Mouse (Mus musculus) right cerebral cortex, postnatal 36 days (tissue): ENCODE measurements around the gene Slfn1.
"Not testable (repeated sequence)": the region's sequence is repeated elsewhere in the genome, so short reads cannot be mapped to it uniquely, and the experiment has no call there.

Source experiments
- DNase-seq, 2 experiments: peaks; one replicate each; pipeline ENCODE4 v3.0.0; 2022; ENCODE audit warnings: low spot score in 2 of 2, mixed read lengths in 1 of 2

The Slfn1 gene

GRCm38 (mm10) chr11:83116597-83117227 lies at the start of gene Slfn1:
TSS of gene Slfn1 (plus strand) at chr11:83116849.
- no peak for DNase-seq

GRCm38 (mm10) chr11:83067982-83068694 lies 48.5 kb upstream of the Slfn1 start:
- DNase-seq, result no peak

DNA sequence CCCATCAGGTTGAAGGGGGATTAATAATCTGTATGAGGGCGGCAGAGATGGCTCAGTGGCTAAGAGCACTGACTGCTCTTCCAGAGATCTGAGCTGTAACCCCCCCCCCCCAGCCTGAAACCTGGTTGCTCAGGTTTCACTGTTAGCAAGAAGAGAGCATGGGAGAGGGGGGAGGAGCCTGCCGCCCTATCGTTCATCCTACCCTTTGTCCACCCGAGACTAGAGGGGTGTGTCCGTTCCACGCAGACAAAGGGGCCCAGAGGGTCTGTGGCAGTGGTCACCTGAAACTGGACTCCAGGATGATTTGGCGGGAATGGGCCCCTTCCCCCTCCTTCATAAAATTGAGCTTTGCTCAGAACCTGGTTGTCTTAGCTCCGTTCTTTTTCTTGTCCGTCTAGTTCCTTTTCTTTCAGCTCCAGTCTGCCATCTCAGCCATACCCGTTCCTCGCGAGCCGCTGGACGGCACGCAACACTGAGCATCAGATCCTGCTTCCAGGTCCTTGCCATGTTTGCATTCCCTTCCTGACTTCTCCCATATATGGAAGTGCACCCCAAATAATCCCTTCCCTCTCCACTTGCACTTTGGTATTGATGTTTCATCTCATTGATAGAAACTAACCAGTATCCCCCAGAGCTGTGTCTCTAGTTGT lies 46.2 kb upstream of the Slfn1 start:
- DNase-seq, result no peak

DNA sequence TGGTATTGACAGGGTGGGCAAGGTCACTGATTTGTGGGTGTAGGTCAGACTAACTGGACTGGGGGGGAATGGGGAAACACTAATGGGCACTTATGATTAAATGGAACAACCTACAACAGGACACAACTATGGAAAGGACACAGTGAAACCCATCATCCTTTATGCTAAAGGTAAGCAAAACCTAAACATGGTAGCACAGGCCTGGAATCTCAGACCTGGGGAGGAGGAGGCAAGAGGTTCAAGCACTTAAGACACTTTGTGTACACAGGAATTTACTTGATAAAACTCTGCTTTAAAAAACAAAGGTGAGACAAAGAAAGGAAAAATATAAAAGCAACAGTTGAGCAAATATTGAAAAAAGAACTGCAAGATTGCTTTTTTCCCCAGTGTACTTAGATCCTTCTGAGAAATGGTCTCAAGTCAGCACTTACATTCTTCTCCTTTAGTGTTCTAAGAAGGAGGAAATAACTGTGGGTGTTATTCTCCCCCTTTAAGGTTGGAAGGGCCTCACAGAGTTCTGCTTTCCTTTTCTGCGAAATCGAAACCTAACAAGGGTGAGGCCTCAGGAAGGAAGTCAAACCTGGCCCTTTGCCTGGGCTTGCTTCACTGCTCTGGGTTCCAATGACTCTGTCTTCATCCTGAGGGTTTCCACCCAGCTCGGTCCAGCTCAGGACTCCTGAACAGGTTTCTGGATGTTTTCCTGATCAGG lies 38.8 kb upstream of the Slfn1 start:
- DNase-seq, result no peak

DNA sequence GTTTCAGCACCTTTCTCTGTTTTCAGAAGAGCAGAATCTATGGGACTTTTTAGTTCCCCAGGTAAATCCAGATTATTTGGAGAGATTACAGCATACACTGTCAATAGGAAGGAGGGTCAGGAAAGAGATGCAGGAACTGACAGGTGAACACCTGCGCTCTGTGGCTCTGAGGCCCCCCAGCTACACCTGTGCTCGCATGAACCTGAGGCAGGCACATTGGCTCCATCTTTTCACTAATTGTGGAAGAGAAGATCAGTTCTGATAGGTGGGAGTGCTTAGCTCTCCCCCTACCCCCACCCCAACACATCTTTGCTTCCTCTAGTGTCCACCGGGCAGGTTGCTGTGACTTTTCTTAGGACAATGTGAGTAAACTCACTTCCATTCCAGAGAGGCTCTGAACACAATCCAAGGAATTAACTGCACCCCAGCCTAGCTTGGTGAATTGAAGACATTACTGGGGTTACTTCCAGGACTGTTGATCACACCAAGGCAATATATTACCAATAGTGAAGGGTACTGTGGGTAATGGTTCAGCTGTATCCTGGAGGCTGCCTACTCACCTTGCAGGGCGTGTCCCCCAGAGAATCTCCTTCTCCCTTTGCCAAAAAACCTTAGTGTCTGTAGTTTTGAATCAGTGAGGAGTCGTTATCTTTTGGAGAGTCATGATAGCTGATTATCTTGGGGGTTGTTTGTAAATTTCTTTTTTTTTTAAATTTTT lies 38.1 kb upstream of the Slfn1 start:
- no peak for DNase-seq

- no peak for DNase-seq
Measured at GRCm38 (mm10) chr11:83079487-83080199, 37.0 kb upstream of the Slfn1 start.

GRCm38 (mm10) chr11:83082741-83083473 lies 33.7 kb upstream of the Slfn1 start:
- no peak for DNase-seq

DNA sequence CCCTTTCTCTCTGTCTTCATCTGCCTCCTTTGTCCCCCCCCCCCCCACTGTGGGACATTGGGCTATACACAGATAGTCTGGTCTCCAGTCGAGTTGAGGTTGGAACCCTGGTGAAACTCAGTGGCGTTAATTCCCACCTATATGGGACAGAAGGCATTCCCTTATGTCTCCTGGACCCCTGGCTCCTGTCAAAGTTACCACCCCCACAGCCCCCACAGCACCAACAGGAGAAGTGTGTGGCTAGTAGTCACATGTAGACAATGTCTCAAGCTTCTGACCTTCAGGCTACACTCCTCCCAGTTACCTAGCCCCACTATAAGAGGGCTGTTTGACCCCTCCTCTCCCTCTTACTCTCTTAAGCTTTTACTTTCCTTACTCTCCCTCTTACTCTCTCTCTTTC lies 32.5 kb upstream of the Slfn1 start:
- no peak for DNase-seq

GRCm38 (mm10) chr11:83084761-83085160 lies 31.9 kb upstream of the Slfn1 start:
- DNase-seq, result no peak

DNA sequence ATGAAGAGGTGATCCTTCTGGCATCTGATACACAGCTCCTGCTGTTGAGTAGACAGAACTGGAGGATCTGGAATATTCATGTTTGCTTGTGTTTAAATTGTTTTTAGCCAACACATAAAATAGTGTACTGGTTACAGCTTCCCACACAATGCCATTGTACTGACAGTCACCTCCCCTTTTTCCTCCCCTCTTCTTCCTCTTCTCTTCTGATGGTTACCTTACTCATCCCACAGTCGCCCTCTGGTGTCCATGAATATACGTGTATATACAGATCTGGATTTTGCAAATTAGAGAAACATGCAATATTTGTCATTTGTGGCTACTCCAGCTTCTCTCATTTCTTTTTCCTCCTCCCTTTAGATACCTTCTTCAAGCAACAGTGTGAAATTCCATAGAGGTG lies 1.5 kb upstream of the Slfn1 start:
- DNase-seq, result no peak

- DNase-seq, result no peak
Measured at GRCm38 (mm10) chr11:83118056-83118455, 1.4 kb downstream of the Slfn1 start.

GRCm38 (mm10) chr11:83121131-83121685 lies 4.6 kb downstream of the Slfn1 start:
- DNase-seq, result no peak

- DNase-seq, result no peak
Measured at GRCm38 (mm10) chr11:83123198-83123597, 6.5 kb downstream of the Slfn1 start.

- DNase-seq, result no peak
Measured at GRCm38 (mm10) chr11:83124906-83125305, 8.3 kb downstream of the Slfn1 start.

DNA sequence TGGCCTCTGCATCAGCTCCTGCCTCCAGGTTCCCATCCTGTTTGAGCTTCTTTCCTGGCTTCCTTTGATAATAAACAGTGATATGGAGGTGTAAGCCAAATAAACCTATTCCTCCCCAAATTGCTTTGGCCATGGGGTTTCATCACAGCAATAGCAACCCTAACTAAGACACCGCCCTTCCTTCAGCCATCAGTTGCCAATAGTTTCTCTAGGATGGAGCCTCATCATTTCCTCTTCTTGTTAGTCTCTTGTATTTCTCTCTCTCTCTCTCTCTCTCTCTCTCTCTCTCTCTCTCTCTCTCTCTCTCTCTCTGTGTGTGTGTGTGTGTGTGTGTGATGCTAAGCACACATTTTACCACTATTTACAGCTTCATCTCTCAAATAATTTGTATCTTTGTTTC lies 9.0 kb downstream of the Slfn1 start:
- DNase-seq, result not testable (repeated sequence)

DNA sequence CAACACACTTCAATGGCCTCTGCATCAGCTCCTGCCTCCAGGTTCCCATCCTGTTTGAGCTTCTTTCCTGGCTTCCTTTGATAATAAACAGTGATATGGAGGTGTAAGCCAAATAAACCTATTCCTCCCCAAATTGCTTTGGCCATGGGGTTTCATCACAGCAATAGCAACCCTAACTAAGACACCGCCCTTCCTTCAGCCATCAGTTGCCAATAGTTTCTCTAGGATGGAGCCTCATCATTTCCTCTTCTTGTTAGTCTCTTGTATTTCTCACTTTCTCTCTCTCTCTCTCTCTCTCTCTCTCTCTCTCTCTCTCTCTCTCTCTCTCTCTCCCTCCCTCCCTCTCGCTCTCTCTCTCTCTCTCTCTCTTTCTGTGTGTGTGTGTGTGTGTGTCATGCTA lies 20.6 kb downstream of the Slfn1 start:
- not testable (repeated sequence) for DNase-seq

GRCm38 (mm10) chr11:83148939-83149338 lies 32.3 kb downstream of the Slfn1 start:
- DNase-seq, result not testable (repeated sequence)
